Mouse (Mus musculus) ES-E14 (cell line): ENCODE results near the gene Zfp91. TPM values are rescaled to one million over a fixed set of nuclear protein-coding genes. Genes with fewer than 3 reads are reported as not detected.

Source experiments
- DNase-seq: peaks from one replicate; pipeline ENCODE4 v3.0.0-alpha.2; 2013; ENCODE audit warnings: low read depth, low spot score
- H3K27ac ChIP-seq: 2 replicates; pipeline ENCODE4 v1.5.1; 2012; ENCODE audit warnings: low read depth, mild to moderate bottlenecking, low read length, moderate library complexity, mixed read lengths; ENCODE audit not compliant: poor library complexity, insufficient read depth, severe bottlenecking
- H3K36me3 ChIP-seq: 2 replicates; pipeline ENCODE4 v1.6.1; 2012; ENCODE audit warnings: mild to moderate bottlenecking, low read length, moderate library complexity, mixed read lengths; ENCODE audit not compliant: control insufficient read depth, poor library complexity, insufficient read depth, severe bottlenecking
- H3K4me1 ChIP-seq, 2 experiments: fragments of 150-350 bp in 1 of 2; sonication (generic) in 1 of 2; 2 replicates each; pipeline ENCODE4 v1.6.1; 2012; ENCODE audit warnings: low read length in 2 of 2, mild to moderate bottlenecking in 1 of 2, mixed read lengths in 1 of 2; ENCODE audit not compliant: control insufficient read depth in 2 of 2, insufficient read depth in 2 of 2, poor library complexity in 1 of 2
- H3K4me3 ChIP-seq, 2 experiments: fragments of 150-350 bp in 1 of 2; sonication (generic) in 1 of 2; 2 replicates each; pipeline ENCODE4 v1.5.1; 2012; ENCODE audit warnings: low read length in 2 of 2, low read depth in 1 of 2, mild to moderate bottlenecking in 1 of 2, mixed read lengths in 1 of 2; ENCODE audit not compliant: insufficient read depth in 1 of 2, poor library complexity in 1 of 2, severe bottlenecking in 1 of 2
- H3K9ac ChIP-seq: 2 replicates; pipeline ENCODE4 v1.6.1; 2012; ENCODE audit warnings: low read depth, mild to moderate bottlenecking, low read length, mixed read lengths; ENCODE audit not compliant: poor library complexity, insufficient read depth, severe bottlenecking
- H3K9me3 ChIP-seq: fragments of 150-350 bp; sonication (generic); 2 replicates; pipeline ENCODE4 v1.6.1; 2012; ENCODE audit warnings: low read depth, mild to moderate bottlenecking, low read length; ENCODE audit not compliant: control insufficient read depth, insufficient read depth
- CHD2 ChIP-seq: IDR thresholded peaks from 2 replicates; pipeline ENCODE4 v1.6.1; 2014; ENCODE audit warnings: mild to moderate bottlenecking, low read depth, low read length, inconsistent platforms
- HCFC1 ChIP-seq: IDR thresholded peaks from 2 replicates; pipeline ENCODE4 v1.6.1; 2012; ENCODE audit warnings: low read length, inconsistent platforms, borderline replicate concordance; ENCODE audit not compliant: insufficient read depth
- MAFK ChIP-seq: IDR thresholded peaks from 2 replicates; pipeline ENCODE4 v1.6.1; 2014; ENCODE audit warnings: mild to moderate bottlenecking, low read depth, low read length, inconsistent platforms; ENCODE audit not compliant: insufficient read depth
- ZC3H11A ChIP-seq: IDR thresholded peaks from 2 replicates; pipeline ENCODE4 v1.6.1; 2012; ENCODE audit warnings: low read depth, mild to moderate bottlenecking, inconsistent platforms, low read length, borderline replicate concordance
- ZNF384 ChIP-seq: IDR thresholded peaks from 2 replicates; pipeline ENCODE4 v1.6.1; 2012; ENCODE audit warnings: low read depth, low read length, inconsistent platforms
- in situ Hi-C, 2 experiments: fragments of 600-800 bp; cut with MboI; formaldehyde crosslinking; loops; one replicate each; pipeline ENCODE4 v1.15.1; 2025; ENCODE audit warnings: low sequenced_read_pairs in 2 of 2, inconsistent platforms in 1 of 2; ENCODE audit not compliant: unreplicated experiment in 2 of 2
- total RNA-seq: library from RNA; depleted of rRNA; stranded (reverse); fragments of 300-350 nt; gene quantifications from 2 replicates; pipeline ENCODE4 v1.2.3, GENCODE M21; 2012

The Zfp91 gene
- total RNA-seq, 1 experiment, result 35.0 TPM

- in situ Hi-C loops, result loop anchor here in 1 of 2 experiments (25.0 kb wide), 1 partner anchor 785 kb away; no protein-coding TSS in a partner anchor
- Histone ChIP-seq H3K27ac (no peak overlapping the region), H3K9me3 (no peaks in the 10 kb centered on the region), H3K4me3 (peak overlapping the region; percentile 90 to 96), H3K36me3 (no peaks in the 10 kb centered on the region), H3K4me1 (peaks cover 0 to 16% of the 10 kb centered on the region in 2 experiments; a peak in 1 of 4 replicates), H3K9ac (peak overlapping the region; percentile 48; the same call in 1 of the 2 replicates)
- DNase-seq, result no peak
- TF ChIP-seq CHD2 (no peak), HCFC1 (no peak)
These were observed 1.1 kb upstream of the Zfp91 start for GRCm38 (mm10) chr19:12797071-12797470.

- Histone ChIP-seq H3K27ac (peak overlapping the region; percentile 70), H3K36me3 (no peaks in the 10 kb centered on the region), H3K4me1 (peaks cover 0 to 16% of the 10 kb centered on the region in 2 experiments; a peak in 1 of 4 replicates), H3K9ac (peak overlapping the region; percentile 90), H3K4me3 (peak overlapping the region; percentile 90 to 96), H3K9me3 (no peaks in the 10 kb centered on the region)
- TF ChIP-seq CHD2 (peak; percentile 82), HCFC1 (no peak), ZC3H11A (no peak), ZNF384 (no peak)
- in situ Hi-C loops, result loop anchor here in 1 of 2 experiments (25.0 kb wide), 1 partner anchor 784 kb away; no protein-coding TSS in a partner anchor
- DNase-seq, result no peak
These were observed 504 bp upstream of the Zfp91 start for GRCm38 (mm10) chr19:12796328-12796931.

DNA sequence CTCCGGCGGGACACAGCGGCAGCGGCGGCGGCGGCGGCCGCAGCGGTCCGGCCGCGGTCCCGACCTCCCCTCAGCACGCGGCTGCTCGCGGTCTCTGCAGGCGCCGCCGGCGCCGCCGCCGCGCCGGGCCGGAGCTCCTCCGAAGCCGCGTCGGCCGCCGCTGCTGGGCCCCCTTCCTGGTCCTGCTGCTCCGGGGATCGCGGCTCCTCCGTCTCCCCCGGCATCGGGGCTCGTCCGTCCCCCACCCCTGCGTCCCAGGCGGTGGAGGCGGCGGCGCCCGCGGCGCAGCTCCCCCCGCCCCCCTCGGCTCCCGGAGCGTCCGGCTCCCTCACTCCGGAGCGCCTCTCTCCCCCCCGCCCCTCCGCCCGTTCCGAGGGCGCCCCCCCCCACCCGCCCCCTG lies 816 bp downstream of the Zfp91 start:
- peak overlapping the region; percentile 78 to 94 for H3K4me3 ChIP-seq
- H3K27ac ChIP-seq, result peak overlapping the region; percentile 87
- peak overlapping the region; percentile 93 for H3K9ac ChIP-seq
- in situ Hi-C loops, result loop anchor here in 1 of 2 experiments (25.0 kb wide), 1 partner anchor 783 kb away; no protein-coding TSS in a partner anchor
- H3K36me3 ChIP-seq, result no peaks in the 10 kb centered on the region
- TF ChIP-seq CHD2 (no peak), HCFC1 (no peak), MAFK (no peak), ZC3H11A (no peak), ZNF384 (no peak)
- no peaks in the 10 kb centered on the region for H3K9me3 ChIP-seq
- no peak for DNase-seq
- peaks cover 0 to 16% of the 10 kb centered on the region in 2 experiments; a peak in 1 of 4 replicates for H3K4me1 ChIP-seq

DNA sequence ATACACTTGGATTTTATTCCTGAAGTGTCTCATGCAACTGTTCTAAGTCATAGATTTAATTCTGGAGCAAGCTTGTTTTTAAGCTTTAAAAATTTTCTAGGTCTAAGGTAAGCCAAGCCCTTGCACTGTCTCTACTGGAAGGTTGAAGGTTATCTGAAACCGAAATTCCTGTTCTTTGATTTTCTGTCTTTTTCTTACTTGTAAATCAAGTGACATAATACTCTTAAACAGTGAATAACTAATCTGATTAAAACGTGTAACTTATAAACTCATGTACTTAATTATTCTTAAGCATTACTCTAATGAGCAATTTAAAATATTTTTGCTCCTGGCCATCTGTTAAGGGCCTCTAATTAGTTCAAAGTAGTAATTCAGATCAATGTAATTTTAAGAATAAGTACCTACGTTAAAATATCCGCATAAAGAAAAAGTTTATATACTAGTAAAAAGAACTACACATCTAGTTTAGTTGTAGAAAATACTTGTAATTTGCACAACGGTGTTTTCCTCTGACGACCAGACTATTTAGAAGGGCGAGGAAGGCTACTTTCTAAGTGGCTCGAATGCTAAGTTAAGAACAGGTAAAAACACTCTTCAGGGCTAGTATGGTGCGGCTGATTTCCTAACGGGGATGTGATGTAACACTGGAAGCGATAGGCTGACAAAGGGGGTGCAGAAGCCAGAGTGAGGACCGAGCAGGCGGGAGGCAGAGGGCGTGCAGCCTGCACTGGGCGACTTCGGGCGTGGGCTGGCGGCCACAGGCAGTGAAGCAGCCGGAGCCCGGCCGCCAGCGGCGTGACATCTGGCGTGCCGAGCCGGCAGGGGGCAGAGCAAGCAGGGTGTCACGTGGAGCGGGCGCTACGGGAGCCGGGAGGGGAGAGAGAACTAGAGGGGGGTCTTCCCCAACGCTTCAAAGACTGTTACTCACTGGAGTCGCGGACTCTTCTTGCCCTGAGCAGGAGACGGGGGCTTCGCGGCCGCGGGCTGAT lies 1.6 kb downstream of the Zfp91 start:
- no peaks in the 10 kb centered on the region for H3K36me3 ChIP-seq
- peak; percentile 75 for DNase-seq
- peak overlapping the region; percentile 78 to 94 for H3K4me3 ChIP-seq
- peaks cover 0 to 16% of the 10 kb centered on the region in 2 experiments; a peak in 1 of 4 replicates for H3K4me1 ChIP-seq
- in situ Hi-C loops, result loop anchor here in 1 of 2 experiments (25.0 kb wide), 1 partner anchor 782 kb away; no protein-coding TSS in a partner anchor
- H3K27ac ChIP-seq, result peak overlapping the region; percentile 87
- H3K9me3 ChIP-seq, result no peaks in the 10 kb centered on the region
- peak overlapping the region; percentile 93 for H3K9ac ChIP-seq
- TF ChIP-seq MAFK, result no peak
- no peak for TF ChIP-seq ZC3H11A
- TF ChIP-seq CHD2, result no peak
- no peak for TF ChIP-seq ZNF384
- TF ChIP-seq HCFC1, result peak; percentile 77; the same call in 1 of the 2 replicates
